Mouse (Mus musculus) fat pad, adult 2 months (tissue): Measurements from ENCODE around the gene Tmc5.

Source experiments
- DNase-seq: peaks from one replicate; pipeline ENCODE4 v3.0.0-alpha.2; 2011; ENCODE audit warnings: low read depth, low spot score; ENCODE audit errors: extremely low read depth

Gene Tmc5

DNA sequence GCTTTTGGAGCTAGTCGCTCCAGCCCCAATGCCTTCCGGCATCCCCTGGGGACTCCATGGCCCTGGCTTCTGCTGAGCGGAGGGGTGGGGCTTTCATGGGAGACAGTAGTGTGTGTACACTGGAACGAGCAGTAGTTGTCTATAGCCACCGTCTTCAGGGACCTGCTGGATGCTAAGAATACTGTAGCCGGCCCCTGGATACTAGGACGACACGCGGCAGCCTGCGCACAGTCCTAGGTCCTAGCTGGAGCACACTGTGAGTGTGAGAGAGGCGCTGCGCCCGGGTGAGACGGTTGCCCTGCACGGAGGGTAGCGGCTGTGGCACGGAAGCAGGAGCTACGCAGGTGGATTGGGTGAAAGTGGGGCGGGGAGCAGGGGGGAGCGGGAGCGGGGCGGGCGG lies at the start of gene Tmc5:
Gene Tmc5 (plus strand): TSS at position 97 of the 400 bp plus-strand sequence.
- no peak for DNase-seq

- DNase-seq = no peak
Measured at GRCm38 (mm10) chr7:118547451-118547850, 49.6 kb upstream of the Tmc5 start.

DNA sequence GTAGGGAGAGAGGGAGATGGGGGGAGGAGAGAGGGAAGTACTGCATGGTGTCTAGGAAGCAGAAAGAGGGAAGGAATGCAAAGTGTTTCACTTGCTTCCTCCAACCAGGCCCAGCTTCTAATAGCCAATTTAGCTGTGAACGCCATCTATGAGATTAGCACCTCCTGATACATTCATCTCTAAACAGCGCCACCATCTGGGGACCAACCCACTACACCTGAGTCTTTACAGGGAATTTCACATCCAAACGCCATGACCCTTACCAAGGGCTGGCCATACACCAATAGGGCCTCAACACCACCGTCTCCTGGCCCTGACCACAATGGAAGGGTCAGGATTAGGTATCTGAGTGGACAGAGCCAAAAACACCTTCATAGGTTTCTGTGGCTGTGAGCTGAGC lies 43.2 kb upstream of the Tmc5 start:
- no peak for DNase-seq

DNA sequence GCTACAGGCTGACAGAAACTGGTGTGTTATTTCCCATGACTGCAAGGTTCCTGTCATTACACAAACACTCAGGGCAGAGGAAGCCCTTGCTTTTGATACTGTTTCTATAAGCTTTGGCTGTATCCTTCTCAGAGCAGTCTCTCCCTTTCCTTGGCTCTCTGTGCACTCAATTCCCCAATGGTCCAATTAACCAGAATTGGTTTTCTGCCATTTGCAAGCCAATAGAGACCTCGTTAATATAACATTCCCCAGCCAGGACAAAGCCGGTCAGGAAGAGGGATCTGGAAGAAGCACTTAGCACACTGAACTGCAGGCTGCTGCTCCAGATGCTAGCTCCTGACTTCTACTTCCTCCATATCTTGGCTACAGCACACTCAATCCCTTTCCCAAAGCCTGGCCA lies 42.8 kb upstream of the Tmc5 start:
- no peak for DNase-seq

DNA sequence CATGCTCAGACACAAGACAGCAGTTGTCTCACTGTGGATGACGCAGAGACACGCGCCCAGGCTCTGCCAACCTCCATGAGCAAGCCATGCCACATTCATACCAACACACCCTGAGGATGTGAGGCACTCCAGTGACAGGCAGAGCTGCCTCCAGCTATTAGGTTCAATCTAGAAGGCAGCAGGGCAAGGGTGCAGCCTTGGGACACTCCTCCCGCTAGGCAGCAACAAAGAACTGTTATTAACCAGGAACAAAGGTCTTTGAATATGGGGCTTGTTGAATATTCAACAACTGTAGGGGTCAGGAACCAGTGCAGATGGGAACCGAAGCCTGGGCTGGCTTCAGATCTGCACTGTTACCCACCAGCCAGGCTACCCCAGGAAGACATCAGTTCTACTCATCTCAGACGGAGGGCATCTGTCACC lies 28.0 kb upstream of the Tmc5 start:
- DNase-seq = no peak

- no peak for DNase-seq
Measured at GRCm38 (mm10) chr7:118571350-118571749, 25.7 kb upstream of the Tmc5 start.

DNA sequence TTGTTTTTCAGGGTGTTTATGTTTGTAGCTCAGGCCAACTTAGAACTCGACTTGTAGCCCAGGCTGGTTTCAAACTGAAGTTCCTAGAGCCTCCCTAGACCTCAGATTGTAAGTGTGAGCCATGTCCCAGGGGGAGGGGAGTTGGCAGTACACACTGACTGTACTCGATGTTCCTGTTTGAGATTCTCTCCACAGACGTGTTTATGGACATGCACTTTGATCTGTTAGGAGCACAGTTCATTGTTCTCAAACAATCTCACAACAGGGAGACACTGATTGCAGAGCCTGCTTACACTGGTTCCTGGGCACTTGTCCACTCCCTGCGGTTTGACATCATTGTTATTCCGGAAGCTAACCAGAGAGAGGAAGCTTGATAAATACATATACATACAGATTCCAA lies 25.1 kb upstream of the Tmc5 start:
- DNase-seq = no peak

- no peak for DNase-seq
Measured at GRCm38 (mm10) chr7:118578269-118578668, 18.8 kb upstream of the Tmc5 start.

DNA sequence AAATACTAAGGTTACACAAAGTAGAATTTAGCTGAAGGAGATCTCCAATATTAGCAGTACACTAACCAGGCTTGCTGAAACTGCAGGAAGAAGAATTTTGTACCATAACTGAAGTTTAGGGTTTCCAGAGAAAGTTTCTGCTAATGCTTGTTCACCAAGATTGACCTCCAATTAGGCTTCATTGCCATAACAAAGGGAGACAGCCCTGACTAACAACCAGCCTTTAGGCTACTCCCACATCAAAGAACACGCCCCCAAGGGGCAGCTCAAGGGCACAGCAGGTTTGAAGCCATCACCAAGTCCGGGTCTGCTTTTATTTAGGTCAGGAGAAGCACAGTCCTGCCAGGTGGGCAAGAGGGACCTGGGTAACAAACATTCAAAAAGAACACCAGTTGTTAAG lies 17.2 kb upstream of the Tmc5 start:
- DNase-seq = no peak

DNA sequence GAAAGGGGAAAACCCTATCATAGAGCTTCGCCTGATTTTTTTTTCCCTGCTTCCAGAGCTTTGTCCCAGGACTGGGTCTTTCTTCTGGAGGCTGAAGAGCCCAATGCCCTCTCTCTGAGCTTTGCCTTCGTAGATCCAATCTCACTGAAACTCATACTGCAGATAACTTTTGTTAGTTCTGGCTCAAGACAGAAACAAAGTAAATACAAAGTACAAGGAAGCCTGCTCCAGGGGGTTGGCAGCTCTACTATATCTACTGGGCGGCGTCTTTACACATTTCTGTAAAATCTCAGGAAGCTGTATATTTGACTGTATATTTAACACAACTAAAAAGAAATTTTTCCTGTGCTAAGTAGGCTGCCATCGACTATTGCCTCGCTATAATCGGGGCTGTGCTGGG lies 13.3 kb upstream of the Tmc5 start:
- no peak for DNase-seq

- no peak for DNase-seq
Measured at GRCm38 (mm10) chr7:118584257-118584907, 12.7 kb upstream of the Tmc5 start, which contains the start of gene Tmc7. Gene Tmc7, minus strand, starts transcription at chr7:118584736.

DNA sequence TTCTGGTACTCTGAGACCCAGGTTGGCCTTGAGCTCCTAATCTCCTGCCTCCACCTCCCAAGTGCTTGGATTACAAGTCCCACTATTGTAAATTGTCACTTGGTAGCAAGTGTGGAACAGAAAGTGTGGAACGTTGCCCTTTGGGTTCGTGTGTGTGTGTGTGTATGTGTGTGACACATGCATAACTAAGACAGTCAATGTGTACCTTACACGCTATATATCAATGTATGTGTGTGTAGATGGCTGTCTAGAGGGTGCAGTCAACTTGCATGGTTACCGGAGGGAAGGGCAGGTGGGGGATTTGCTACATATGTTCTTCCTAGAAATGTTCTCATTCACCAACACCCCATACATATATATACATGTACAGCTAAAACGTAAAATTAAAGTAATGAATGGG lies 12.2 kb upstream of the Tmc5 start:
- DNase-seq = no peak

DNA sequence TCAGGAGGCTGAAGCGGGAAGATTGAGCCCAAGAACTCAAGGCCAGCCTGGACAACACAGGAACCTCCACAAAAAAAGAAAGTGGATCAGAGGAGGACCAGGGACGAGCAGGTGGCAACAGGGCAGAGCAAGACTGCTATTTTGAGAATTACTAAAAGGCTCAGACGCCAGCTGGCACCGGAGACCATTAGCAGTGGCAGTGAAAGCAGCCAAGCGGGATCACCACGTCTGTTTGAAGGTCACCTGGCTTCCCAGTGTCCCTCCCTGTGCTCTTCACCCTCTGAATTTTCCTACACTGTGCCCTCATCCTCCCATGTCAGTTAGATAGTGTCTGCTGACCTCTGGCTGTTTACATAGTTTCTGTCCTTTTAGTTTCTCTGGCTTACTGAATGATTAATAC lies 11.2 kb upstream of the Tmc5 start:
- DNase-seq = no peak

DNA sequence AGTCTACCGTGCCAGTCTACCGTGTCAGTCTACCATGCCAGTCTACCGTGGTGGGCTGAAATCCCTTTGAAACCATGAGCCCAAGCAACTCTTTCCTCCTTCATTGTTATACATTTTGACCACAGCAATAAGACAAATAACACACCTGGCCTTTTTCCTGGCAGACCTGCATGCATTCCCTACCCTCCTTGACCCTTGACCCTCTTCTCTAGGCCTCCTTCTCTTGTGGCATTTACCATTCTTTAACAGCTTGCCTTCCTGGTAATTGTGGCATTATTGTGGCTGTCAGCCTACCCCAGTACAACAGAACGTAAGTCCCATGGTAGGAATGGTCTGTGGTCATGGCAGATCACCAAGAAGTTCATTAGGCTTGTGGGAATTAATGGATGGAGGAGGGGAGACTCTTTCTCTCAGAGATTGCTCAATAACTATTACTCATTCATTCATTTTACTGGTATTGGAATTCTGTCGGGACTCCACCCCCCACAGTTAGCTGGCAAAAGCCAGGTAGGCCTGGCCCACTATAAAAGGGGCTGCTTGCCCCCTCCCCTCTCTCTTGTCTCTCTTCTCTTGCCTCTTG lies 6.3 kb upstream of the Tmc5 start:
- DNase-seq = no peak

- no peak for DNase-seq
Measured at GRCm38 (mm10) chr7:118592146-118592545, 5.0 kb upstream of the Tmc5 start.

- no peak for DNase-seq
Measured at GRCm38 (mm10) chr7:118593567-118594407, 3.3 kb upstream of the Tmc5 start.

- DNase-seq = no peak
Measured at GRCm38 (mm10) chr7:118594611-118595010, 2.5 kb upstream of the Tmc5 start.

GRCm38 (mm10) chr7:118595228-118595627 lies 1.9 kb upstream of the Tmc5 start:
- DNase-seq = no peak

GRCm38 (mm10) chr7:118596271-118596670 lies 826 bp upstream of the Tmc5 start:
- no peak for DNase-seq

- no peak for DNase-seq
Measured at GRCm38 (mm10) chr7:118599954-118600631, 3.0 kb downstream of the Tmc5 start.

GRCm38 (mm10) chr7:118604842-118605241 lies 7.7 kb downstream of the Tmc5 start:
- no peak for DNase-seq
